ENCODE assay signal across 10 mouse cellular contexts in genomic region chr2:163686233-163686632, GRCm38 (mm10). TPM values are rescaled to one million over a fixed set of nuclear protein-coding genes. Genes with fewer than 3 reads are reported as not detected.
A peak's percentile ranks its signal among the peaks of the same experiment; 100 is the strongest.
DNase-seq lines count a peak whose midpoint lies in the region; ATAC-seq and TF ChIP-seq lines count a peak whose summit lies in the region.
"Had no signal": no experiment of that assay in that cellular context is flagged by ENCODE, and none has a peak within 500 bp of the region (broad histone marks: within the 10 kb centered on the region; RNA-seq: fewer than 3 reads in every experiment).

No protein-coding gene starts in this region.

- no peak for ATAC-seq in heart, embryonic 13.5 days (ENCODE audit: extremely low read depth, insufficient number of reproducible peaks, low FRiP score, low TSS enrichment)
- ATAC-seq in lung, embryonic 15.5 days (ENCODE audit: borderline replicate concordance, extremely low read depth, low FRiP score, low TSS enrichment), result peak; percentile 38; the same call in 1 of the 2 replicates
- ATAC-seq in intestine, embryonic 14.5 days (replicated peaks; ENCODE audit: low FRiP score, low TSS enrichment, low read depth), result no peak

- no peak for TF ChIP-seq CTCF in small intestine, adult 2 months (IDR thresholded peaks at IDR 0.05; ENCODE audit: extremely low read depth, insufficient read length, insufficient replicate concordance, low read depth, low read length)

- DNase-seq in heart, adult 18-20 months, result no peak
- DNase-seq in lung, postnatal 4 days, result no peak
- DNase-seq in intestine, embryonic 14.5 days (ENCODE audit: low spot score), result no peak
- DNase-seq in right cerebral cortex, postnatal 25 days, result no peak
- no peak for DNase-seq in frontal cortex, postnatal 10 days (ENCODE audit: low spot score in 2 of 2)
- DNase-seq: left cerebral cortex, postnatal 4 days; thymus, postnatal 36 days had no signal

- peak overlapping the region; percentile 75 for H3K9ac ChIP-seq in heart, embryonic 13.5 days
- H3K9ac ChIP-seq in lung, embryonic 15.5 days, result peak overlapping the region; percentile 21; the same call in 1 of the 2 replicates
- H3K9ac ChIP-seq in intestine, embryonic 14.5 days (ENCODE audit: low read length), result no peak overlapping the region

- peak overlapping the region; percentile 7; the same call in 1 of the 2 replicates for H3K4me3 ChIP-seq in heart, embryonic 13.5 days
- H3K4me3 ChIP-seq in lung, embryonic 15.5 days, result no peak overlapping the region
- H3K4me3 ChIP-seq in intestine, embryonic 14.5 days (ENCODE audit: low read depth, low read length), result no peak overlapping the region
- H3K4me3 ChIP-seq in small intestine, adult 2 months (ENCODE audit: low read depth, low read length), result no peak overlapping the region

- no peaks in the 10 kb centered on the region for H3K27me3 ChIP-seq in heart, embryonic 13.5 days (replicated peaks)
- H3K27me3 ChIP-seq in lung, embryonic 15.5 days, result no peaks in the 10 kb centered on the region
- H3K27me3 ChIP-seq in intestine, embryonic 14.5 days (replicated peaks; ENCODE audit: control insufficient read depth, insufficient read depth, low read length), result no peaks in the 10 kb centered on the region
- no peaks in the 10 kb centered on the region for H3K27me3 ChIP-seq in small intestine, adult 2 months (ENCODE audit: control insufficient read depth, insufficient read depth, low read length)

- peaks cover 91% of the 10 kb centered on the region for H3K4me1 ChIP-seq in heart, embryonic 13.5 days
- peaks cover 39% of the 10 kb centered on the region for H3K4me1 ChIP-seq in lung, embryonic 15.5 days
- H3K4me1 ChIP-seq in intestine, embryonic 14.5 days (replicated peaks; ENCODE audit: control insufficient read depth, insufficient read depth, low read length), result peaks cover 40% of the 10 kb centered on the region
- peaks cover 14% of the 10 kb centered on the region; the same call in 1 of the 2 replicates for H3K4me1 ChIP-seq in small intestine, adult 2 months (ENCODE audit: control insufficient read depth, insufficient read depth, insufficient read length, low read length)

- TF ChIP-seq POLR2A in small intestine, adult 2 months (IDR thresholded peaks at IDR 0.05; ENCODE audit: low read depth, low read length), result no peak

- 0 out of 2 replicates have a peak, but pooled peaks cover 2% of the 10 kb centered on the region for H3K36me3 ChIP-seq in heart, embryonic 13.5 days
- no peaks in the 10 kb centered on the region for H3K36me3 ChIP-seq in lung, embryonic 15.5 days
- no peaks in the 10 kb centered on the region for H3K36me3 ChIP-seq in intestine, embryonic 14.5 days (ENCODE audit: control insufficient read depth, insufficient read depth, low read length)
- no peaks in the 10 kb centered on the region for H3K36me3 ChIP-seq in small intestine, adult 2 months (ENCODE audit: control insufficient read depth, insufficient read depth, low read length)

- H3K27ac ChIP-seq in heart, embryonic 13.5 days (replicated peaks), result peak overlapping the region; percentile 99
- H3K27ac ChIP-seq in lung, embryonic 15.5 days, result peak overlapping the region; percentile 90
- H3K27ac ChIP-seq in intestine, embryonic 14.5 days (ENCODE audit: low read depth), result peak overlapping the region; percentile 4; the same call in 1 of the 2 replicates
- H3K27ac ChIP-seq in small intestine, adult 2 months (ENCODE audit: insufficient read depth, low read depth, low read length), result peak overlapping the region; percentile 59

- no peaks in the 10 kb centered on the region for H3K9me3 ChIP-seq in heart, embryonic 13.5 days
- H3K9me3 ChIP-seq in lung, embryonic 15.5 days, result no peaks in the 10 kb centered on the region
- H3K9me3 ChIP-seq in intestine, embryonic 14.5 days (ENCODE audit: control insufficient read depth, low read length), result no peaks in the 10 kb centered on the region

- WGBS in heart, embryonic 13.5 days, result 21% methylated on average over 5 of the region's 5 CpGs
- 47% methylated on average over 5 of the region's 5 CpGs for WGBS in lung, embryonic 15.5 days
- 51% methylated on average over 5 of the region's 5 CpGs for WGBS in intestine, embryonic 14.5 days
- WGBS in small intestine, adult 2 months, result 79% methylated on average over 5 of the region's 5 CpGs

- H3K4me2 ChIP-seq in heart, embryonic 13.5 days, result peak overlapping the region; percentile 56
- peak overlapping the region; percentile 40 for H3K4me2 ChIP-seq in lung, embryonic 15.5 days
- H3K4me2 ChIP-seq in intestine, embryonic 14.5 days (ENCODE audit: low read length), result peak overlapping the region; percentile 5; the same call in 1 of the 2 replicates

RNA-seq across cellular contexts. Expression of gene Pkig, which starts 28.0 kb away (rescaled TPM):
- polyA plus RNA-seq in heart, embryonic 13.5 days (2015; fragmentation: Nextera tagmentation; extraction: Ambion mirVana), result 233 and 270 TPM in 2 replicates
- total RNA-seq in heart, adult 18-20 months (2021), result 100 to 1,000 TPM; 219 to 232 TPM
- 134 TPM in 2 replicates for polyA plus RNA-seq in lung, embryonic 15.5 days (2015; fragmentation: Nextera tagmentation; extraction: Ambion mirVana)
- polyA plus RNA-seq in intestine, embryonic 14.5 days (2014; fragmentation: Nextera tagmentation; extraction: Ambion mirVana), result 130 and 131 TPM in 2 replicates
- 82.0 and 143 TPM in 2 replicates for polyA plus RNA-seq in small intestine, adult 2 months (2012; rRNA removed)

RNA-seq across cellular contexts. Expression of gene Serinc3, which starts 41.3 kb away (rescaled TPM):
- polyA plus RNA-seq in heart, embryonic 13.5 days (2015; fragmentation: Nextera tagmentation; extraction: Ambion mirVana), result 50.1 and 51.8 TPM in 2 replicates
- 100 to 1,000 TPM; 284 to 364 TPM for total RNA-seq in heart, adult 18-20 months (2021)
- polyA plus RNA-seq in lung, embryonic 15.5 days (2015; fragmentation: Nextera tagmentation; extraction: Ambion mirVana), result 55.8 and 59.1 TPM in 2 replicates
- 54.3 and 60.7 TPM in 2 replicates for polyA plus RNA-seq in intestine, embryonic 14.5 days (2014; fragmentation: Nextera tagmentation; extraction: Ambion mirVana)
- polyA plus RNA-seq in small intestine, adult 2 months (2012; rRNA removed), result 121 and 262 TPM in 2 replicates

Comparison
In these comparisons a context has a peak if more than half of its experiments do, and no peak if none do; other contexts are left out.
1. H3K27ac ChIP-seq: peak in every context shown above with its lines; median percentile 99 in heart, embryonic 13.5 days; 90 in lung, embryonic 15.5 days; 59 in small intestine, adult 2 months; 4 in intestine, embryonic 14.5 days.
2. H3K4me2 ChIP-seq: peak in every context shown above with its lines; median percentile 56 in heart, embryonic 13.5 days; 40 in lung, embryonic 15.5 days; 5 in intestine, embryonic 14.5 days.